Mouse (Mus musculus) layer of hippocampus, adult 11-12 months (tissue): ENCODE results near the gene Nup93.

ENCODE experiments used
- DNase-seq: peaks from one replicate; pipeline ENCODE4 v3.0.0; 2022; ENCODE audit warnings: low spot score

Gene Nup93

GRCm38 (mm10) chr8:94363906-94364305, 149.5 kb downstream of the Nup93 start:
- no peak for DNase-seq

GRCm38 (mm10) chr8:94364686-94365312, 150.4 kb downstream of the Nup93 start:
- DNase-seq, result no peak

- DNase-seq, result peak; percentile 22
Measured at GRCm38 (mm10) chr8:94365410-94365981, 151.1 kb downstream of the Nup93 start.
